Mouse (Mus musculus): Measurements from ENCODE around the gene Map2k4.

Map2k4 gene

GRCm38 (mm10) chr11:65704861-65705260 lies 83.2 kb downstream of the Map2k4 start:
- DNase-seq: no peak

- peak; percentile 27 for DNase-seq
Measured at GRCm38 (mm10) chr11:65678824-65679402, 109.2 kb downstream of the Map2k4 start.

- DNase-seq: no peak
Measured at GRCm38 (mm10) chr11:65667348-65667969, 120.6 kb downstream of the Map2k4 start.

GRCm38 (mm10) chr11:65664903-65665302 lies 123.2 kb downstream of the Map2k4 start:
- no peak for DNase-seq

GRCm38 (mm10) chr11:65661790-65662522 lies 126.1 kb downstream of the Map2k4 start:
- DNase-seq: no peak

GRCm38 (mm10) chr11:65653932-65654331 lies 134.2 kb downstream of the Map2k4 start:
- no peak for DNase-seq

GRCm38 (mm10) chr11:65651426-65651825 lies 136.7 kb downstream of the Map2k4 start:
- DNase-seq: no peak

- DNase-seq: no peak
Measured at GRCm38 (mm10) chr11:65649956-65650715, 138.0 kb downstream of the Map2k4 start.

GRCm38 (mm10) chr11:65649469-65649868 lies 138.6 kb downstream of the Map2k4 start:
- DNase-seq: no peak

- DNase-seq: no peak
Measured at GRCm38 (mm10) chr11:65646314-65646713, 141.8 kb downstream of the Map2k4 start.

- DNase-seq: no peak
Measured at GRCm38 (mm10) chr11:65644539-65644938, 143.6 kb downstream of the Map2k4 start.

GRCm38 (mm10) chr11:65640261-65640660 lies 147.8 kb downstream of the Map2k4 start:
- DNase-seq: no peak

All from cerebellum, adult 8-10 months (tissue).